Mouse (Mus musculus) left cerebral cortex, adult 18-20 months (tissue): ENCODE data around the gene Fam160a1. TPM values are rescaled to one million over a fixed set of nuclear protein-coding genes. Genes with fewer than 3 reads are reported as not detected.
A peak's percentile ranks its signal among the peaks of the same experiment; 100 is the strongest.

Experiments
- DNase-seq, 2 experiments: peaks; one replicate each; pipeline ENCODE4 v3.0.0; 2021 to 2022; ENCODE audit warnings: low spot score in 2 of 2, mixed read lengths in 1 of 2
- total RNA-seq, 2 experiments: library from RNA; stranded (reverse); gene quantifications; 2 replicates each; pipeline ENCODE4 v1.2.3; 2021

Gene Fam160a1
- total RNA-seq, 2 experiments from 2014 or later, result 3.4 to 3.7 TPM

DNA sequence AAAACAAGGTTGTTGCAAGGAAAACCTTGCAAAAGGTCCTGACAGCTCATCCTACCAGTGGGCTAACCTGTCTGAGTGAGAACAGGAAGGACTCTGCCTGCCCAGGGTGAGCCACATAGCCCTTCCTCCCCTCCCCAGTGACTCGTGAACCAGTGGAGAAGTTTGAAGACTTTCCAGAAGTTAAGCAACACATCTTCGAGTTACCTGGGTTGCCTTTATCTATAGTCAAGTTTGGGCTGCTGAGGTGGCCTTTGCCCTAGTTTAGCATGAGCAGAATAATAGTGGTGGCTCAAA, 182.0 kb downstream of the Fam160a1 start:
- DNase-seq, result no peak

GRCm38 (mm10) chr3:85634389-85635125, 182.5 kb downstream of the Fam160a1 start:
- DNase-seq, result no peak

- DNase-seq, result no peak
These were observed 183.4 kb downstream of the Fam160a1 start for GRCm38 (mm10) chr3:85633733-85634132.

DNA sequence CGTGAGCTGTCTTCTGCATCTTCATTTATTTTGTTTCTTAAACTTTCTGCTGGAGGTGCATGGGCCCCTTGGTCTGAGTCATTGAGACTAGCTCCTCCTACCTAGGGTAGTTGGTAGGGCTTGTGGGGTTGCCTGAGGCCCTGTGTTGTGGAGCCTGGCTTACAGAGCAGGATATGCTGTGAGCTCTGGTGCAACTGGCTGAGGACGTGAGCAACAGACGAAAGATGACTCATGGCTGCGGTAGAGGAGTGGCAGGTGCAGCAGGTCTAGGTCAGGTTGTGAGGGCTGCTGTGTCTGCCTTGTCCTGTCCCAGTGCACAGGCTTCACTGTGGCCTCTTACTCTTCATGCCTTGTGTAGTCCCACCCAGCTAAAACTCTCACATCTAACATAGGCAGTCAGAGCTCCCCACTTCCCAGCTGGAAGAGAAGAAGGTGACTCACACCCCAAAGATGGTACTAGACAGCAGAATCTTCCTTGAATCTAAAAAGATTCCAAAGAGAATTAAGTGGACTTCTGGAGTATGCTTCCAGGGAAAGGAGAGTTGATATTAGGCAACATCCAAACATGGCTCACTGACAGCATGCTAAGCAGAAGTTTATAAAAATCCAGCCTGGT, 187.1 kb downstream of the Fam160a1 start:
- DNase-seq, result no peak

DNA sequence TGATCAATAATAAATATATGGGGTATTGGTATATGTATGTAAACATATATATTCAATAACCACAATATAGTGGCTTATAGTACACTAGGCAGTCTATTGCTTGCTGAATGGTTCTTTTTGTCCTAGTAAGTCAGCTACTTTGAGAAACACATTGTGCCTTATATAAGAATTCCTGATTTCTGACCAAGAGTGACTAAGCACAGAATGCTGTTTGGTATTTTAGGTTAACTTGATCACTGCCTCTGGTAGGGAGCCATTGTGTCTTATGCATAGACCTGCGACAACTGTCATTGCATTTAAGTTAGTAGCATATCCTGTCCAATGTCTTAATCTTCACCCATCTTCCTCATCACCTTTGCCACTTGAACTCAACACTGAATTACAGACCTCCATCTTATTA, 197.3 kb downstream of the Fam160a1 start:
- DNase-seq, result no peak

DNA sequence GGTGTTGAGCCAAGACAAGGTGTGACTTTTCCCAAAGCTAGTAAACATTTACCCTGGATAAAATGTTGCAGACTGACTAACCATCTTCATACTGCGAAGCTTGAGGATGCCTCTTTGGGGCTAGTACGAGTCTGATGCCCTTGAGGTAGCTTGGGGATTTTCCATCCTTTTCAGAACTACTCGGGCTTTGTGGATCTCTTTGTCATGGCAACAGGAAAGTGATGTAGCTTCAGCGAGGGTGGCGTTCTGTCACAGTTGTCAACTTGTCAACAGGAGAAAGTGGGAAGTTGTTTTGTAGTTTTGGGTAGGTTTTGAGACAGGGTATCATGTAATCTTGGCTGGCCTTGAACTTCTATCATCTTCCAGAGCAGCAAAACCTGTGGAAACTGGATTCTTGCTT, 197.7 kb downstream of the Fam160a1 start:
- DNase-seq, result no peak

DNA sequence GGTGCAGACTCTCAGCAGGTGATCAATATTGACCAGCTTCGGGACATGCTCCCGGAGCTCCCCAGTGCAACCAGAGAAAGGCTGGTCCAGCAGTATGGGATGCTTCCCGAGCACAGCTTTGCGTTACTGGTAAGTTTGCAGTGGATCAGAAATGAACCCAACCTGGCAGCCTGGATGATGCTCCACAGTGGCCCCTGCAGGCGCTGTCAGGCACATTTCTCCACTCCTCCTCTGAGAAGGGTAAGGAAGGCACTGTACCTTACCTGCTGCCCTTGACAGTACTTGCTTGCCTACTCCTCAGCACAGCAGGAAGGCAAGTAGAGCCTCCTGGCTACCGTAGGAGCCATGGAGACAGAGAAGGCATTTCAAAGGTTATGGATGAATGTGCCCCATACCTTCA, 198.2 kb downstream of the Fam160a1 start:
- DNase-seq, result peak in 1 of 2 experiments; percentile 36

GRCm38 (mm10) chr3:85616389-85616788, 200.7 kb downstream of the Fam160a1 start:
- no peak for DNase-seq

Other genes with a start within 250 kb of the Fam160a1 start
- 10 to 100 TPM; 17.4 to 21.4 TPM for gene Gatb, start 243.2 kb downstream of the Fam160a1 start, total RNA-seq
- under 1 TPM; 0.37 to 0.52 TPM for gene Glt28d2, start 70.2 kb upstream of the Fam160a1 start, total RNA-seq
- gene Gm37240, start 70.2 kb upstream of the Fam160a1 start, total RNA-seq, result 1 to 10 TPM in 1 of 2 experiments, not detected in 1; 2.3 TPM
- gene Sh3d19, start 153.8 kb upstream of the Fam160a1 start, total RNA-seq, result 10 to 100 TPM; 13.4 to 14.1 TPM
- gene Prss48, start 185.2 kb upstream of the Fam160a1 start, total RNA-seq, result not detected